Mouse (Mus musculus) layer of hippocampus, adult 11-12 months (tissue): ENCODE results near the gene Amot.

Experiments used
- DNase-seq: peaks from one replicate; pipeline ENCODE4 v3.0.0; 2022; ENCODE audit warnings: low spot score

The Amot gene

DNA sequence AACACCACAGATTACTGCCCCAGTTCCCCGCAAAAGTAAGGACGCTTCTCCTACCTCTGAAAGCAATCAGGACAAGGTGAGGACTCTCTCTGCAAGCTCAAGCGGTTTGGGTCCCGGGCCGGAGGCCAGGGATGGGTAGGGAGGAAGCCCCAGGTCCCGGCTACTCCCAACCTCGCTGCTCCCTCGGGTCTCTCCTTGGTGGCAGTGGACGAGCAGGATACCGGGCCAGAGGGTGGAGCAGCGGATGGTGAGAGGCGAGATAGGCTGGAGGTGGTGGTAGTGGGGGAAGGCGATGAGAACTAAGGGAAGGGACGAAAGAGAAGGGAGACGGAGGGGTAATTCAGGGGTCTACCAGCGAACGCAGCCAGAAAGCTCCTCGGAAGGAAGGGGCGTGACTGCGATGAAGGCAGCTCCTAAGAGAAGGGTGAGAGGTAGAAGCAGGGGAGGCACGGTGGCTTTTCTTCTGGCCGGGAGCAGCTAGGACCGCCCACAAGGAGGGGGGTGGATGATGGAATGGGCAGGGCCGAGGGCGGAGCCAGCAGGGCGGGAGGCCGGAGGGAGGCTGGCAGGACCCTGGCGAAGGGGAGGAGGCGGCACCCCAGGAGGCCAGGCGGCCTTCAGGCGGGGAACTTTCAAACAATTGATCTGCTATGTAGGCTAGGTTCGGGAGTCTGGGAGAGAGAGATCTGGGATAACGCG is at the start of gene Amot:
TSS of gene Amot (minus strand) at position 465 of the 699 bp plus-strand sequence.
- peak; percentile 68 for DNase-seq

DNA sequence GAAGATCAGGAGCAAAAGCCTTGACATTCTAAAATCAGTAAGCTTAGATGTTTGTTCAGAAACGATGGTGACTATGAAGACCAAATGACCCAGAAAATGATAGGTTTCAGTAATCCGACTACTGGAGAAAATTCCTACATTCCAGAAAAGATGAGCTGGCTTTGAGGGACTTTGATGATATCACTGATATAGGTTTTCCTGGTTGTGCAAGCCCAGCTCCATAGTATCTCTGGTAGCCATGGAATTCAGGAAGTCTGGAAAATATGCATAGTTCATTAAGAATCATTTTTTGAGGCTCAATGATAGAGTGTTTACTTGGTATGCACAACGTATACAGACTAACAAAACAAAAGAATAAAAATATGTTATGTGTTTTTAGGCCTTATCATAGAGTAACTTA is 40.1 kb upstream of the Amot start:
- DNase-seq = no peak

DNA sequence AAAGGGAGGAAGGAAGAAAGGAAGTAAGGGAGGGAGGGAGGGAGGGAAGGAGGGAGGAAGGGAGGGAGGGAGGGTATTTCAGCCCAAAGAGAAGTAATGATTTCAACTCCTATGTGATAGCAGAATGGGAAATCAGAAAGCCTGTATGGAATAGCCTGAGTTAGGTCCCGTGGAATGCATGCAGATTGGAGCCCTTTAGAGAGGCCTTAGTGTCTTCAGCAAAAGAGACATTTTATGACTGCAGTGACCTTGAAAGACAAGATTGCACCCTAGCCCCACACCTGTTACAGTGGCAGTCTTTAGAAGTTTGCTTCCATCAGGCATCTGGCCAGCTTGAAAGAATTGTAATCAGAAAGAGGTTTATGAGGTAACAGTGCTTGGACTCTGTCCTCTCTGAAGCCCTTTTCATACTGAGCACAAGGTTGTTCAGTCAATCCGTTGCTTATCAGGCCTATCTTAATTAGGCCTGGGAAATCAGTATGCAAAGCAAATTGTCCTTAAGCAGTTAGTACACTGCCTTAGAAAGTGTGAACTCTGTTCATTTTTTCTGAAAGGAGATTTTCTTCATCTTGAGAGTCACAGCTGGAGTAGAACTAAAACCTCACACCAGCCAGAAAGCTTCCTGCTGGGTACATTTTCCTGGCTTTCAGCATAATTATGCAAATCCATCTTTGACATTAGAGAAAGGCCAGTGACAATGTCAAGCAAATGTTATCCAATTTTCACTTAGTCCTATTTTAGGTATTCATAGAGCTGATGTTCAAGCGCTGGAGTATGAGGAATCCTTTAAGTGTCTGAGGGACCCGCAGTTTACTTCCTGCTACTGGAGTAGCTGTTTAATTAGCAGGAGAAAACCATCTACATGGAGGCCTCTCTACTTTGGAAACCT is 38.9 kb upstream of the Amot start:
- no peak for DNase-seq

DNA sequence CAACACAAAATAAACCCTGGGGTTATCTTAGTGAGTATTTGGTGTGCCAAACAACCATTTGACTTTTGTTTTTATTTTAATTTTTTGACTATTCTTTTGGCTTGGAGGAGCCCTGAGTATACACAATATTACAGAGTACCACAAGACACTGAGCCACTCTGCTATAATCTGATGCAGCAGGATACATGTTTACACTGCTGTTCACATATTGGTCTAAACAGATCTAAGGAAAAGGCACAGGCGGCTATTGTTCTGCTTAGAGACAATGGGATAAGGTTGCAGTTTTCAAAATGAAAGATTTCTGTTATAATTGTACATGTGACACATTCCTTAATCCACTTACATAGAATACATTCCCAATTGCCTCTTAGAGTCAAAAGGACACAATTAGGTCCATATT is 36.1 kb upstream of the Amot start:
- no peak for DNase-seq

DNA sequence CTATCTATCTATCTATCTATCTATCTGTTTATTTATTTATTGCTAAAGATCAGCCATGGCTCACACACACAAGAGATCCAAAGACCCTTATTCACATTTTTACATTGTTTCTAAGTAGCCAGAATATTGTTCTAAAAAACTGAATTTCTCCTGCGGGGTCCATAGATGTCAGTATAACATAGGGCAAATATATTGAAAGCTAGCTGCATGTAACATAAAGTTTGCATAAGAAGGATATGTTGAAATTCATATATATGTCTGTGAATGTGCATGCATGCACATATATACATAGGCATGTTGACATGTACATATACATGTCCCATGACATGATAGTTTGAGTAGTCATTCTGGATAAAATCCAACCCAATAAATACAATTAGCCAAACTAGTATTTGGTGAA is 35.3 kb upstream of the Amot start:
- no peak for DNase-seq

DNA sequence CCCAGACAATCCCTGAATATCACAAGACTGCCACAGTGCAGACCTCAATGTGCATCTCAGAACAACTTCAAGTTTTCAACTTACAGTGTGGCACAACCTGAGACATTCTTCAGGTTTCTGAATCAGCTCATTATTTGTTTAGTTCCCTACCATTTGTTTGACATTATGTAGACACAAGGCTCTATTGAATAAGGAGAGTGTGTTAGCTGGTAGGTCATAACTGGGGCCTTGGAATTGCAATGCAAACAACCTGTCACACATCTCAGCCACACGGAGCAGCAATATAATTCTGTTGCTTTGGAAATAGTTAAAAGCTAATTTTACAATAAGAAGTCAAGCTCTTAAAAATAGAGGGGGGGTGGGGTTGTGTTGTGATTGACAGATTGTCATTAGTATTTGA is 24.6 kb upstream of the Amot start:
- DNase-seq = no peak

DNA sequence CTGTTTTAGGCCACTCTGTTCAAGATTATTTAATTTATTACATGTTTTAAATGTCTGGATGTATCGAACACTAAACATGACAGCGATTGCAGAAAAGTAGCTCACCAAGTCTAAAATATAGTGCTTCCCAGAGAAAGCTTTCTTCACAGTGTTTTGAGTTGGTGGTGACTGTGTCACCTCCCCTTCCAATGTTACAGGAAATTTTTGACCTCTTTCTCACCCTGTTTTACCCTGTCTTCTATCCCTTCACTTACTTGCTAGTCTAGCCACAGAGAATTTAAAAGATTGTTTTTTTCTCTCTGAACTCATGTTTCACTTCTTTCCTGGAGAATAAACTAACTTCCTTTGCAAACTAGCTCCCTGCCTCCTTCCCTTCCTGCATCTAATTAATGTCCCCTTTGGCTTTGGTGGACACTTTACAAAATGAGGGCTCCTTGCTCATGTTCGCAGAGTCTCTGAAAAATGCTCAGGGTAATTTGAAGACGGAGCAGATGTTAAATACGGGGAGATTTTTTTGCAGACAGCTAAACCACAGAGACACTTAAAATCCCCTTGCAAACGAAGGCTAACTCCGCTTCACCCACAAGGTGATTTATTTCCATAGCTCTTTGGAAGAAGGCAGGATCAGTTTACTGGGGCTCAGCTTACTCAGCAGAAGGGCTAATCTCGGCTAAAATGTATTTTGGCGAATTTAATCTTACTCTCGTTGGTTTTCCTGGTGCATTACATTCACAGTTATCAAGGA is 11.5 kb upstream of the Amot start:
- DNase-seq = no peak

DNA sequence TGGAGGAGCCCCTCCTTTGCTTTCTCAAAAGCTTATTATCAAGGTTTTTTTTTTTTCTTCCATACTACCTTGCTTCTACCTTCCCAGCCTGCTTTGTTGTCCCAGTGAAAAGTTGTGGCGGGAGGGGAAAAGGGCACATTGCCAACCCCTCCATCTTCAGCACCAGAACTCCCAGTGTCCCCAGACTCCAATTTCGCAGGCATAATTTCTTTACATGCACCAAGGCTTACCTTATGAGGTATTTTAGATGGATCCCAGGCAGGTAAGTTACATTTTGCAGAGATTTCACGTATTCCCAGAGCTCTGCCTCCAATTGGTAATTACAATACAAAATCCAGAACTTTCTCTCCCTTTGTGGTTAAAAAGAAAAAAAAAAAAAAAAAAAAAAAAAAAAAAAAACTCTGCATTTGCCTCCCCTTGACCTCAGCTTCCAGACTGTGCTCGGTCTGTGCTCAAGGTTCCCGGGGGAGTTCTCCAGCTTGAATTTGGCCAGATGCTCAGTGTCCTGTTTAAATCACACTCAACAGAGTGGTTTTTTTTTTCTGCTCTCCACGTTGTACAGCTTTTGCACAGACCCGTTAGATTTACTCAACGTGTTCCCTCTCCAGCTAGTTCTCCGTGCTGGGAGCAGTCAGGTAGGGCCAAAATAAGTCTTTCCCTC is 10.6 kb upstream of the Amot start:
- no peak for DNase-seq

DNA sequence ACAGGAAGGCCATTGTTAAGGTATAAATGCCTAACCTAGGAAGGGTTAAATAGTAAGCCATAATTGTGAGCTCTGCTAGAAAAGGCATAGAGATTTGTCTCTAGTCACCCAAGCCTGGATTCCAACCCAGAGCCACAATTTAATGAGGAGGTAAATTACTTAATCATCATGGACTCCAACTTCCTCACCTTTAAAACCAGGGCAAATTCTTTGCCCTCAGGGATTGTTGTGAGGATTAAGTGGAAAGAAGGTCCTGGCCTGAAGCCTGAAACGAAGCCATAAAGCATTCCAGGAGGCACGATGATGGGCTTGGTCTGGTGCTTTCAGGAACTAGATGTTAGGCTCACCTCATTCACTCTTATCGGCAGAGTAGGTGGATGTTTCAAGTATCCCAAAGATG is 5.7 kb upstream of the Amot start:
- no peak for DNase-seq

DNA sequence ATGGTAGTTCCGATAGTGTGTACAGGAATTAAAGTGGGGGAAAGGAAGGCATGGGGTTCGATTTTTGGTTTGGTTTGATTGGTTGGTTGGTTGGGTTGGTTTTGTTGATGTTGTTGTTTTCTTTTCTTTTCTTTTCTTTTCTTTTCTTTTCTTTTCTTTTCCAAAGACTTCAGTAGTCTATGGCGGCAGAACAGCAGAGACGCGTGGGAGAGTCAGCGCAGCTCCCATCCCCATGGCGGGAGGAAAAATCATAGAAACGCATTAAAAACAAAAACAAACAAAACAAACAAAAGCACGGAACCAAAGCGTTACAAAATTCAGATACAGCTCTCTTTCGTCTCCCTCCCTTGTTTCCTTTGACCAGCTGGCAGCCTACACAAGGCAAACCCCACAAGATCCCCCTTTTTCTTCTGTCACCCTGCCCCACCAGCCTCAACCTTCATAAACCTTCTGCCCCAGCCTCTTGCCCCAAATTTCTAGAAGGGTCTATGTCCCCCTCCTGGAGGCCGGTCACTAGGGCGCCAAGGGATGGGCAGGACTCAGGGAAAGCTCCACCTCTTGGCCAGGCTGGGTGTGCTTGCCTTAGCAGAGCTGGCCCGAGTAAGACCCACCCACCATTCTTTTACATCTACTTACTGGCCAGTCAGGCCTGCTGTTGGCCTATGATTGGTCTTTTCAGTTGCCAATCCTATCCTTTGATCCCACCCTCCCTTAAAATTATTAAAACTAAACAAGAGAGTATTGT is 648 bp upstream of the Amot start:
- peak; percentile 59 for DNase-seq

DNA sequence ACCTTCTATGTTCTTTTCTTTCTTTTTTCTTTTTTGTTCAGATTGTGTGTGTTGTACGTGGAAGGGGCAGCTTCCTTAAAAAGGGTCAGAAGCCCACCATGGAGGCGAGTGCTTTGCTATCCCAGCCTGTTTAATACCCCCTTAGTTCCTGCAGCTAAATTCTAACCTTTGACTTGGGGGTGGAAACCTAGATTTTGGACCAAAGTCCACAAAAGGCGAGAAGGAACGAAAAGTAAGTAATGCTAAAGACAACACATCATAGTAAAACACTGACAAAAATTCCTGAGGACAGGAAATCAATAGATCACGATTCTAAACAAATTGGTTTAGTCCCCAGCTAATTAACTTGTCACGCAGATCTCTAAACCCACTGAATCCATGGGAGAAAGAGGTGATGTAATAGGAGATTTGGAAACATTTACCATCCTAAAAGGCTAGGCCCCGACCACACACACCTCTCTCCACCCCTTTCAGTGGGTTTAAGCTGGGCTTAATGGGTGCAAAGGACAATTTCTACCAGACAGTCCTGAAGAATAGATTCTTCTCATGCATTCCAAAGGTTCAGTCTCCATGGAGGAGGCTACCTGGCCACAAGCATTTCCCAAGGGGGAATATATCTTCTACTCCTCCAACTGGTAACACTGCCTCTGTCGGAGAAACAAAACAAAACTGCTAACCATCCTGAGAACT is 3.2 kb downstream of the Amot start:
- DNase-seq = no peak

DNA sequence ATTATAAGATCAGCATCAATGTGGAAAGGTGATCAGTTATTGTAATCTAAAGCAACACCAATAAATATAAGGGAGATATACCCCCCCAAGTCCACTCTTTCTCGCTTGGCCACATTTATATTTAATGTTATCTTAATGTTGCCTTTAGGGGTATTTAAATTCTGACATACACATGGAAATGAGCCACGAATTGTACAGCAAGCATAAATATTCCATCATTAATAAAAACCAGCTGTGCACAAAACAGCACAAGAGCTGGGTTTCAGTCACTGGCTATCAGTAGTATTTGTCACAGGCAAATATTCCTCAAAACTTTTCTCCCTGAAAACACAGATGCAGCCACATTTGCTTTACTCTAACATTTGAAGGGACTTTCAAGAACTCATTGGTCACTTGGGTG is 5.9 kb downstream of the Amot start:
- DNase-seq = no peak

DNA sequence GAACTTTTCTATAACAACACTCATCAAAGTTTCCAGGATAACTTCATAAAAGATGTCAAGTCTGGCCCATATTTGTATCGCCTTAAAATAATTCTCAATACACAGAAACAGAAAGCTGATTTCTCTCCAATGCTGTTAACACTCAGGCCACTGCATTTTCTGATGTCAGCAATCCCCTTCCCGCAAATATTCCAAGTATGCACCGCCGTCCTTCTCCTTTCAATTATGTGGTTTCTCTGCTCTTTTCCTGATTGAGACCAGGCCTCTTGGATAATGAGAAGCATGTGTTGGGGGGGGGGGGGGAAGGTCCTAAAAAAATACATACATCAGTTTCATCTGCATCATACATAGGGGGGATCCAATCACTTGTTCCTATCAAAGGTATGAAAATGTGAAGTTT is 6.3 kb downstream of the Amot start:
- DNase-seq = no peak

DNA sequence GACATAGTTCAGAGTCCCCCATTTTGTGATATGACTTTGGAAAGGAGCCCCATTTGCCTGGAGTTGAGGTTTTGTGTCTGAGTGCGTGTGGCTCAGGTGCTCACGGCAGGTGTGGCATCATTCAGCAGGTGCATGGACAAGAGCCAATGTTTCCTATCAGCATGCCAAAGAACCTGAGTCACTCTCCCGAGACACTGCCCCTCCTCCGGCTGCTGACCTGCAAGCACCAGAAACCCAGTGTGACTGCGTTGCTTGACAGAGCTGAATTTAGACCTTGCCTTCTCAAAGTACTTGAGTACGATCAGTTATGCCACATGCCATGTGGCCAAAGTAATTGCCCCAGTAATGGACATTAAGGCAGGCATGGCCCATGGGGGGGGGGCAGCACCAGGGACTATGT is 7.5 kb downstream of the Amot start:
- DNase-seq = no peak

DNA sequence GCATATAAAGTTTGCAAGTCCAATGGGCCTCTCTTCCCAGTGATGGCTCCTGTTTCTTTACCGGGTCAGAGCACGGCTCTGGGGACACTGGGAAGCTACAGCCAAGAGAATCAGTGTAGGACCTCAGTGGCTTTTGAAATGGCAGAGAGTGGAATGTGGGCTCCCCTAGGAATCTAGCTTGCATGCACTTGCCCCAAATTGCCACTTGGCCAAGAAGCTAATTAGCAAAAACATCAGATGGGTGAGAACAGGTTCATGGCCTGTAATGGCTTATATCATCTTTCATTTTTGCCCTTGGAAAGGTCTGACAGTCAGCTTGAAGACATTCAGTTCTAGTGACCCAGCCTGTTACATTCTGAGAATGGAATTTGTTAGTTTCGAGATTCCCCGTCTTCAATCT is 9.6 kb downstream of the Amot start:
- no peak for DNase-seq

DNA sequence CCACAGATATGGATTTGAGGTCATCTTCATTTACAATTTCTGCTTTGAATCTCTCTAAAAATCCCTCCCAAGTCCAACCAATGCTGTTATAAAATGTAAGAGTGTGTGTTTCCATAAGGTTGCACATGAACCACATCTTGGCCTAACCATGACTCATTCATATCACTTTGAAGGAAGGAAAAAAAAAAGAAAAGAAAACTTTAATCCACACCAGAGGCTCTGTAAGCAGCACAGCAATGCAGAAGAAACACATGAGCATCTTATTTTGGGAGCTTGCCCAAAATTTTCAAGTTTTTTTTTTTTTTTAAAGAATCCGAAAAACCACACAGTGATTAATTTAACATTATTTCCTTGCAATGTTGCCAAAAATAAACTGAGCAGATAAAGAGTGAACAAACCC is 14.2 kb downstream of the Amot start:
- no peak for DNase-seq

DNA sequence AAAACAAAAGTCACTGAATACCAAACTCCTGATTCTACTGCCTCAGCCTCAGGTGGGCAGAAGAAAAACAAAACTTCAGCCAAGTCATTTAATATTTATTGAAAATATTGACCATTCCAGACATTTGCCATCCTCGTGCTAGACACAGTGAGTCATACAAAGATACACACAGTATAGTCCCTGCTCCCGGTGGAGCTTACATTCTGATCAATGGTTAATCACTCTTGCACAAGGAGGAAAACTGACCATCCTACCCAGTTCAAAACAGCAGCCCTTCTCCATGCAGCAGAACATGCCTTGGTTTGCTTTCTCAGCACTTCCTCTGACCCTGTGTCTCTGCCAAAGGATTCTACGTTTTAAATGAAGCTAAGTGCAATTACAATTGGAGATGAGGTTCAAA is 14.6 kb downstream of the Amot start:
- no peak for DNase-seq

DNA sequence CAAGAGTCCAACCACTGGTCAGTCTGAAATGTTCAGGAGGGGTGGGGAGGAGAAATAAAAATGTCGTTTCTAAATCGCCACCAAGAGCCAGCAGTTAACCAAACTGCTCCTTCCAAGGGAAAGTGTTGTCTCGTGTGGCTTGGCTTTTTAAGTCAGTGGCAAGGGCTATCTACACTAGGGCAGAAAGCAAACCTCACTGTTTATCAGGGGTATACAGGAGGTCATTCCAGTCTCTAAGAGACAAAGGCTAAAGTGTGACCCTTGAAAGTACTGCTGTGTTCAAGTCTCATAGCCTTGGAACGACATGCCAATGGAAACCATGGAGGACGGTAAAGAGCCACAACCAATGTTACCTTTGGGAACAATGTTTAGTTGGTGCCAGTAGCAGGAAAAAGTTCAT is 15.0 kb downstream of the Amot start:
- no peak for DNase-seq

DNA sequence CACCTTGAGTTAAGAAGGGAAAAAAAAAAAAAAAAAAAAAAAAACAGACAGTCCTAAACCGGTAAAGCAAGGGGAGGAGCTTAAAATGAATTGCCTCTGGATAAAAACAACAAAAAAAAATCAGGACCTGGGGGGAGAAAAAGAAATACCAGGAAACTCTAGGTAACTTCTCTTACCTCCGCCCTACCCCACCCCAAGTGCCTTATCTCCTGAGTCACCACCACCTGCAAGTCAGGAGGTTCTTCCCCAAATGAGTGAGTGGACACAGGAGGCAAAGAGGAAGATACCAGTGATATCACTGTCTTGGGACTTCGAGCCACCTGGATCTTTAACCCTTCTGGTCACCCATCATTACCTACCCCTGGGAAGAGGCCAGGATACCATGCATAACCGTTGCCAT is 19.5 kb downstream of the Amot start:
- DNase-seq = no peak

DNA sequence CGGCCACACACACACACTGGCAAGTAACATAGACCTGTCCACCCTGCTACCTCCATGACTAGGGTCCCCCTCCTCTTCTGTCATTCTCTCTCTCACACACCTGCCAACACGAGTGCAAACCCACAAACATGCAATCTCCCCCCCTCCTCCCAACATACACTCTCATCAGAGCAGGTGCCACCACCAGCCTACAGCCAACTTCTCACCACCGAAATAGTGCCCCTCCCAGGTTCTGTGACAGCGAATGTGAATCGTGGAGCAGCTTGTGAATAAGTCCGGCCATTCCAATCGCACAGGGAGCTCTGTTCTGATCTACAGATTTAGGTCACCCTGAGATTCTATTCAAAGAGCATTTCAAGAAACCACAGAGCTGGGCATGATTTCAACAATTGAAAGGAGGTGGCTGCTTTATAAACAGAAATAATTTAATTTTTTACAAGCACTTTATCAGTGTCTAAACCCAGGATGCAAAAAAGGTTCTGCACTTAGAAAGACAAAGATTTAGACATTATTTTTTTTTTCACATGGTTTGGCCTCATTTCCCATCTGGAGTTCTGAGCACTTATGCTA is 21.4 kb downstream of the Amot start:
- no peak for DNase-seq

DNA sequence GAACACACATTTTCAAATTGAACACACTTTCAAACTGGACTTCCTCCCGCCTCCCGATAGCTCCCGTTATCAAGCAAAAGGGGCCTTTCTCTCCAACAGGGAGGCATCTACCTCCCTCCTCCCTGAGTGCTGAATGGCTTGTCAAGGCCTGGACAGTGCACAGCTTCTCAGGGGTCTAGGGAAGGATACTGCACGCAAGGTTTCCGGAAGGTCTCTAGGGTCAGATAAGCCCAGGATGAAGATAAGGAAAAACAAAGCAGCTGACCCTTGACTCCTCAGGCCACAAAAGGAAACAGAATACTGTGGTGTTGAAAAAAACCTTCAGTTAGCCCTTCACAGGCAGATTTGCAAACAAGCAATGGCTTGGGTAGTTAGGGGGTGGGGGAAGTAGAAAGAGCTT is 22.6 kb downstream of the Amot start:
- no peak for DNase-seq
